Mouse (Mus musculus) adrenal gland (tissue): ENCODE measurements at regions not wholly inside any gene's neighbourhood (a gene's known extent, or its start where the extent isn't known, plus 50 kb on each side); places are given as distances from the start of the nearest gene placed in this dataset.

ENCODE experiments used
- intact Hi-C: fragments of 180-260 bp; cut with DNase I; formaldehyde crosslinking; loops from one replicate; pipeline ENCODE4 v1.15.1; 2025

DNA sequence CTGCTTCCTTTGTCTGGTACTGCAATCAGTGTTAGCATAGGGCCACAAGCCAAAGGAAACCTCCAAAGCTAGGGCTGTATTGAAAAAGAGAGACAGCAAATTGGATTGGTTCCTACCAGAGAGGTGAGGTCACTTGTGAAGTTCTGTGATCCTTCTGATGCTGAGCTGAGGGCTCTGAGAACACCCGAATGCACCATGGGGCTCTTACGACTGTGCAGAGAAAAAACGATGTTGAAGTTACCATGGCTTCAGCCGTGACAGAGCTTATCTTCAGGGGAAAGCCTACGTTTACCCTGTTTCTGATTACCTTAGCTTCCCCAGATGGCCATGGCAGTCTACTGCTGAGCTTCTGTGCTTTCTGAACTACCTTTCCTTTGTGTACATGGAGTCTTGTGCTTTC lies 53.9 kb upstream of the Fmo9 start:
- intact Hi-C loops, result loop anchor here (5.0 kb wide), 1 partner anchor 477 kb away; no protein-coding TSS in a partner anchor

DNA sequence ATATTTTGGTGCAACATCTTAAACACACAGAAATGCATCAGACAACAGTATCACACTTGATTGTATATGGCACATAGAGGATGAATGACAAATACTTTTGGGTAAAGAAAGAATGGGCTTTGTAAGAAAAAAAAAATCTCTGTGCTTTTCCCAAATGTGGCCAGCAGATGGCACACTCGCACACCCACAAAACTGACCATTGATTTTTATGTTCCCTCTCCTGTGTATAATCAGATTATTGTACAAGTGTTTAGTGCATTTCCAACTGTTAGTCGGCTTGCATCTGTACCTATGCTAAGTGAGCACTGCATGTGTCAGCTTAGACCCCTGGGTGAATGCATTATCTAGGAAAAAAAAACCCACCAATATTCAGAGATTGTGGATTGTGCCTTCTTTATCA lies 56.4 kb upstream of the Fmo9 start:
- intact Hi-C loops, result loop anchor here (5.0 kb wide), 1 partner anchor 474 kb away; no protein-coding TSS in a partner anchor

DNA sequence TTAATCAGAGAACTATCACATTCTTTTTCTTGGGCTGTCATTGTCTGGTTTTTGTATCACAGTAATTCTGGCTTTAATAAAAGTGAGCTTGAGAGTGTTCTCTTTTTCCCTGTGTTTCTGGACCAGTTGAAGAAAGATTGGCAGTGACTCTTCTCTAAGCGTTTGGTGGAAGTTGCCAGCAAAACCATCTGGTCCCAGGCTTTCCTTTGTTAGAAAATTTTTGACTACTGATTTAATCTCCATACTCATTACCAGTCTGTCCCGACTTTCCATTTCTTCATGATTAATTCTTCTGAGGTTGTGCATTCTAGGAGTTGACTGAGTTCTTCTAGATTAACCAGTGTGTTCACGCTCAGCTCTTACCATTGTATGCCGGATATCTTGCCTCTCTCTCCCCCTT lies 68.6 kb upstream of the Fmo9 start:
- intact Hi-C loops, result no loop called here

DNA sequence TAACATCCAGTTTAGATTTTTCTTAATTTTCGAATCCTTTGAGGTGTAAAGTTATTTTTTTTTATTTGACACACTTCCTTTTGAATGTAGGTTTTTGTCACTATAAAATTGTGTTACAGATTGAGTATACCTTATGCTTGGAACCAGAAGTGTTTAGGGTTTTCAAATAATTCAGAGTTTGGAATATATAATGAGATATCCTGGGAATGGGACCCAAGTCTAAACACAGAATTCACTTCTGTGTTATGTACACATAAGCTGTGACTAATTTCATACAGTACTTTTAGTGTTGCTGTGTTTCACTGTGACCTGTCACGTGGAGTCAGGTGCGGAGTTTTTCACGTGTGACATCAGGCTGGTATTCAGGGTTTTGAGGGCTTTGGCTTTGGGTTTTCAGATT lies 69.1 kb upstream of the Fmo9 start:
- intact Hi-C loops, result no loop called here

DNA sequence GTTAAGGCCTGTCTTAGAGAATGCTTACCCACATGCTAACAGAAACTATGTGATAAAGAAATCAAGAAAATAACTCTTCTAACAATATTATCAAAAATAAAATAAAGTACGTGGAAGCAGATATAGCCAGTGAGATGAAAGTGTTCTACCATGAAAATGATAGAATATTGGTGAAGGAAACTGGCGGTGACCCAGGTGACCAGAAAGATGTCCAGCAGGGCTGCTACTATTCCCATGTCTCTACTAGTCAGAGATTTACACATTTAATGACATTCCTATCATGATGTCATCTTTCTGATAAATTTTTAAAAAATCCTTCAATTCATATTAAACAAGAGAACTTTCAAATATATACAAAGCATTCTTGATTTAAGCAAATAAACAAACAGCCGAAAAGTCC lies 69.8 kb upstream of the Fmo9 start:
- intact Hi-C loops, result no loop called here

DNA sequence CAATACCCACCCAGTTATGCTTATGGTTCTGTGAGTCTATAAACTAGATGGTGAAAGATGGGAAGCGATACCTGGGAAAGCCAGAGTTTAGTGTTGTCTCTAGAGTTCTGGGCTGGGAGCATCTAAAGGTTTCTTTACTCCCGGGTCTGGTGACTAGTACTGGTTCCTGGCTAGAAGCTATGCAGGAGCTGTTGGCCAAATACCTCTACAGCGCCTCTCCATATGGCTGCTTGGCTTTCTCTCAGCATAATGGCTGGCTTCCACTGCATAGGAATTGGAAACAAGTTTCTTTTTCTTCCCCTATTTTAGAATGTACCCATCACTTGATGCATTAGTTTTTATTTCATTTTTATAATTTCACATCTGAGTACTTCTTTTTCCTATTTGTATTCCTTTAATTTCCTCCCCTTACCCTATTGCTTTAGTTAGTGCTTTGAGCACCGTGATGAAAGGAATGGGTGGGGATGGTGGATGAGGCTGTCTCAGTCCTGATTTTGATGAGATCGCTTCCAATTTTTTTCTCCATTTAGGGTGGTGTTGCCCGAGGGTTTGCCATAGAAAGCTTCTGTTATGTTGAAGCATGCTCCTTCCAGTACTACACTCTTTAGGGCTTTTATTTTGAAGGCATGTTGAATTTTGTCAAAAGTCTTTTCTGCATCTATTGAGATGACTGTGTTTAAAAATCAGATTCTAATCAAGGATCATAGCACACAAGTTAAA lies 71.5 kb upstream of the Fmo9 start:
- intact Hi-C loops, result no loop called here

DNA sequence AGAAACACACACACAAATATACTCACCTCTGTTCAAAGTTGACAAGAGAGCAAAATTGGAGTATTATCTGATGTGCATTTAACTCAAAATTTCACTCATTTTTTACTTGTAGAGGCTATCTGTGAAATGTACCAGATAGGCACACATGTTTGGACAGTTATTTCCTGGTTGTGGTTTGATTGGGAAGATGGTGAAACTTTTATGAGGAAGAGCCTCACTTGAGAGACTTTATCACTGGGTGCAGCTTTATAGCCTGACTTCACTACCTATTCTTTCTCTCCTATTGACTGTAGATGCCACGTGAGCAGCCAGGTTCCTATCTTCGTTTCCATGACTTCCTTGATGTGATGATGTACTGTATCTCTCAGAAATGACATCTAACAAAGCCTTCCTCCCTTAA lies 77.3 kb upstream of the Fmo9 start:
- intact Hi-C loops, result no loop called here

DNA sequence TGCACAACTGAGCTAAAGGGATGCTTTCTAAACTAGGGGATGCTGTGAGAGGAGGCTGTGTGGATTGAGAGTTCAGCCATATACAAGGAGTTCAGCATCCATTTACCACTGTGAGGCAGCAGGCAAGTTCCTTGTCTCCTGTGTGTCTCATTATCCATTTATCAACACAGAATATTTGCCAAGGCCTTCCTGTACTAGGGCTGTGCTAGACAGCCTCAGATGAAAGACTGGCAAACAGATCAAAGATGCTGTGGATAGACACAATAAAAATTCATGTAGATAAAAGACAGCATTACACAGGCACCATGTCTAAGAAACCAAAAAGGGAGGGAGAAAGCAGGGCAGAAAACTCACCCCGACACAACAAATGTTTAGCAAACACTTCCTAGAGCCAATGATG lies 91.5 kb upstream of the Fmo9 start:
- intact Hi-C loops, result no loop called here

DNA sequence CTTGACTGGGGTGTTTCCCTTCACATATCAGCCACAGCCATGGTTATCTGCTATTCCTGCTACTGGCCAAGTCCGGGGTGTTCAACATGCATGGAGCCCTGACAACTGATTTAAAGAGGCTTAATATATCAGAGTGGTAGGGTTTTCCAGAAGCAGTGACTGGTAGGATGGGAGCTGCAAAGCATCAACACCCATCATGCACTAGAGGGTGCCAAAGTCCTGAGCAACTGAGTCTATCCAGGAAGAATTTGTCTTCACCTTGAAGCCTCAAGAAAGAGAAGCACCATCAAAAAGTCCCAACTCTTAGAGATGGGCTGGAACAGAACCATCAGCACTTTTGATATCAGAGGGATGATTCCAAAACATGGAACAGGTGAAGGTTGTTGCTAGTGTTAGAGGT lies 100.5 kb upstream of the Fmo9 start:
- intact Hi-C loops, result loop anchor here (2.0 to 5.0 kb wide), 2 partner anchors 220 to 431 kb away; partner anchors contain the start of gene Fam78b

DNA sequence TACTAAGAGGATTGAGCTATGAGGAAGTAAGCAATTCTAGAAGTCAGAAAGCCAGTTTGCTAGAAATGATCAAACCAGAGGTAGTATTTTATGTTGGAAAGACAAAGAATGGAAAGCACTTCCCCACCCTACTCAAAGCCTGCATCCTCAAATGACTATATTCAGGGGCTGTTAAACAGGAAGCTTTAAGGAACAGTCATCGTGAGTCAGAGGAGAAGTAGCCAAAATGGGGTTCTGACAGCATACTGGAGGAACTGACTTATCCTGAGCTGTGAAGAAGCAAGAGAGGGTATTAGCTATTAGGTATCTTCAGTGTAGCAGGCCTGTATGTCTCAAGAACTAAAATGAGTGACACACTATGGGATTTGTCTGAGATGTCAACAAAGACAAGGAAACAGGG lies 106.3 kb upstream of the Fmo9 start:
- intact Hi-C loops, result no loop called here

DNA sequence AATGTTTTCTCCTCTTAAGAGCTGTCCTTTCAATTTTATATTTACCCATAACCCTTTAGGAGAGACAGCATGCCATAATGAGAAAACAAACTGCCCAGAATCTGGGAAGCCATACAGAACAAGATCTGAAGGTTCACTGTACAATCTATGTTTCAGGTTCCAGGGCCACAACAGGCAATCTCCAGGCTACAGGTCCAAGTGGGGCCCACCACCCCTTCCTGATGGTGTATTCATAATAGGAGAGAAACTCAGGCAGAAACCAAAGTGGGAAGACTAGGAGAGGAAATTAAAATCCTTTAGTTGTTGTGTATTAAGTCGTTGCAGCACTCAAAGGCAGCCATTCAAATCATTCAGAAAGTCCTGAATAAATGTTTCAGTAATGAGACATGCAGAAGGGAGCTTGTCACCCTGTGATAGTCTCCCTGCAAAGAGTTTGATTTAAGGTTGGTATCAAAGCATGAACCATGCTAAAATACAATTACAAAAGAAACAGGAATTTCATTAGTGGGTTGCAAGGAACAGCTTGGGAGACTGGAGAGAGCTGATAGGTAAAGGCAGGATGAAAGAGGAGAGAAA lies 107.3 kb upstream of the Fmo9 start:
- intact Hi-C loops, result no loop called here

DNA sequence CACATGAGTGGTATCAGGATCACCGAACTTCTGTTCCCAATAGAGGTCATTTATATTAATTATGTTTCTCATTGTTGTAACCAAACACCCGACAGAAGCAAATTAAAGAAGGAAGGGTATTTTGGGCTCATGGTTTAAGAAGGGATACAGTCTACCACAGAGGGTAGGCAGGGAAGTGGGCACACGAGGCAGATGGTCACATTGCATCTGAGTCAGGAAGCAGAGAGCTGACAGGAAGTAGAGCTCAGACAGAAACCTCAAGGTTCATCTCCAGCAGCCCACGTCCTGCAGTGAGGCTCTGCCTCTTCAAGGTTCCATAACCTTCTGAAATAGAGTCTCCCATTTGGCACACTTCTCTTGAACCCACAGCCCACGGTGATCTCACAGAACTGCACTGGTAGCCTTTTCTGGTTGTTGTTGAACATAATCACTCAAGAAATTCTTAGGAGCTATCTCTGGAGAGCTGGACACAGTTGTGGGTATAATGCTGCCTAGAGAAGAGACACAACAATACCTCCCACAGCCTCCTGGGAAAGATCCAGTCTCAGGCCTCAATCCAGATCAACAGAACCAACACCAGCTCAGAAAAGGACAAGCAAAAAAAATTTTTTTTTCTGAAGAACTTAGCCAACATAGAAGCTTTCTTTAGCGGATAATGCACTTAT lies 111.5 kb upstream of the Fmo9 start:
- intact Hi-C loops, result no loop called here

DNA sequence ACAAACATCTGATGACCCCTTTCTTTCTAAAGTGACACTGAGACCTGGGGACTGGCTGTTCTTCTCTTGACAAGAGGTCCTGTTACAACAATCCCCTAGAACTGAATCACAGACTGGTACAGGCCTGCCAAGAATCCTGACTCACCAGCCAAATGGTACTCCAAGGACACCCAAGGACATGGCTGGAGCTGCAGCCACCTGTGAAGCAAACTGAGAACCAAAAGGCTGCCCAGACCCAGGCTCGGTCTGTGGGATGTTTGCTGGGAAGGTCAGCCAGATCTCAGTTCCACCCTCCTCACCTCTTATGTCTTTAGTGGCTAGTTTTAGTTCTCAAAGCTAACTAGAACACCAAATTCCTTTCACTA lies 112.1 kb upstream of the Fmo9 start:
- intact Hi-C loops, result no loop called here

DNA sequence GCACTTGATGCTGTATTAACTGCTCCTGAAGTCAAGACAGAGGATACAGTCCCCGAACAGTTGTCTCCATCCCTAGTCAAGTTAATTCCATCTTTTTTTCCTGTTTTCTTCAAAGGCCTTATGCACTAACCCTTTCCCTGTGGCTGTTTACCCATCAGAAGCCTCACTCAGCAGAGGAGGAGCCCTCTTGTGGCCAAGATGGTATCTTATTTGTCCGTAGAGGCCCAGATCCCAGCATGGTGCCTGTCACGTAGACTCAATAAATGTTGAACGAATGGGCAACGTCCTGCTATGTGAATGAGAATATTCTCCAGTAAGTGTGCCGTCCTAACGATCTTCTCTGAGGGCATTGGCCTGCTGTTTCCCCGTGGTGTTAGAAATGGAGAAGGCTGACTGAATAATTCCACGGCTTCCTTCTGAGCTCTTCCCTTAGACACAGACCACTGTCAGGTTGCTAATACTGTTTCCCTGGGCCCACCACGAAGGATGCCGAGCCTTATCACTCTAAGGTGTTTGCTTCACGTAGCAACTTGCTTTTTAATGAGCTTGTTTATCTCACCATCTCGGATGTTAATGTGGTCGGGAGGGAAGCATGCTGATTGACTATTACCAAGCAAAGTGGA lies 113.1 kb upstream of the Fmo9 start:
- intact Hi-C loops, result loop anchor here (5.0 kb wide), 1 partner anchor 367 kb away; no protein-coding TSS in a partner anchor

DNA sequence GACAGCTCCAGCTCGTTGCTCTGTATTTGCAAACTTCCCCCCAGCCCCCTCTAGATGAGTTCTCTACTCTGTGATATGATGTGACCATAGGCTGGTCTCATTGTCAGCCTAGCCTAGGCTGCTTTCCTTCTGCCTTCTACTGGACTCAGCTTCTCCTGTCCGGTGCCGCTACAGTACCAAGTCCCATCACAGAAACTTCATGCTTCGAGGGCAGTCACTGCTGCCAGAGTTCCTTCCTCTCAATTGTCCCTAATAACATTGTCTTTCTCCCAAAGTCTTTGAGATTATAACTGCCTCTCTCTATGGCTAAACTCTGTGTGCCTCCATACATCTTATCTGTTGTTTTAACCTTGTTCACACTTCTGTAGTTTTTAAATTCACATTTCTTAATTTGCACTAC lies 114.0 kb upstream of the Fmo9 start:
- intact Hi-C loops, result loop anchor here (5.0 kb wide), 1 partner anchor 368 kb away; no protein-coding TSS in a partner anchor

DNA sequence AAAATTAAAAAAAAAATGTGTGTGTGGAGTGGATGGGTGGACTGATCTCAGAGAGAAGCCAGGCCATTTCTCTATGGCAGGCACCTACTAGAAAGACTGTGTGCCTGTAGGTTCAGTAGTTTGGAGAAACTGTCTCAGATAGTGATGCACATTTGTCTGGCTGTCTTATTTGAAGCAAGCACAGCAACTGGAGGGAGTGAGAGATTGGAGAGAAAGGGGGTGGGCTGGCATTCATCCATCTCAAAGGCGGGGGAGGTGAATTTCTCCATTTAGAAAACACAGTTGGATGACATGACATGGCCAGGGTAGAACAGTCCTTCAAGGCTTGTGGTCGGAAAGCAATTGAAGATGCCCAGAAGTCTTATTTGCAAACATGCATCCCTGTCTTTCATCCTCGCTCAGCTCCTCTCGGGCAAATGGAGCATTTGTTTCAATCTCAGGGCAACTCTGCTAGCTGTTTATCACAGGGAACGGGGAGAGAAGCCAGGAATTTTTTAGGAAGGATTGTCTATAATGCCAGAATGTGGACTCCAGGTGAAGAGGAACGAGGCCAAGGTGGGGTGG lies 114.8 kb upstream of the Fmo9 start:
- intact Hi-C loops, result loop anchor here (5.0 kb wide), 1 partner anchor 369 kb away; no protein-coding TSS in a partner anchor

DNA sequence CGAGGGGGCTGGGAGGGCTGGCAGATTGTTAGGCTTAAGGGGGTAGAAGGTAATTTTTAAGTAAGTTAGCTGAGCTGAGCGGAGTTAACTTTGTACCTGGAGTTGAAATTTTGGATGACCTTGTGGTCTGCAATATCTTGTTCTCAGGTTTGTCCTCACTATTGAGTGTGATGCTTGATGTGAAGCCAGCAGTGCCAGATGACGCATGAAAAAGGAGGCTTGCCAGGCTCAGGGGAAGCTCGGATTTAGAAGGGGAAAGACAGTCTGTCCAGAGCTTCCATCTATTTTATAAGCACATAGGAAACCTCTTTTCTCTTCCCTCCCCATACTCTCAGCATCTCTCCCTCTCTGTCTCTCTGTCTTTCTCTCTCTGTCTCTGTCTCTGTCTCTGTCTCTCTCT lies 115.3 kb upstream of the Fmo9 start:
- intact Hi-C loops, result loop anchor here (5.0 kb wide), 1 partner anchor 370 kb away; no protein-coding TSS in a partner anchor

DNA sequence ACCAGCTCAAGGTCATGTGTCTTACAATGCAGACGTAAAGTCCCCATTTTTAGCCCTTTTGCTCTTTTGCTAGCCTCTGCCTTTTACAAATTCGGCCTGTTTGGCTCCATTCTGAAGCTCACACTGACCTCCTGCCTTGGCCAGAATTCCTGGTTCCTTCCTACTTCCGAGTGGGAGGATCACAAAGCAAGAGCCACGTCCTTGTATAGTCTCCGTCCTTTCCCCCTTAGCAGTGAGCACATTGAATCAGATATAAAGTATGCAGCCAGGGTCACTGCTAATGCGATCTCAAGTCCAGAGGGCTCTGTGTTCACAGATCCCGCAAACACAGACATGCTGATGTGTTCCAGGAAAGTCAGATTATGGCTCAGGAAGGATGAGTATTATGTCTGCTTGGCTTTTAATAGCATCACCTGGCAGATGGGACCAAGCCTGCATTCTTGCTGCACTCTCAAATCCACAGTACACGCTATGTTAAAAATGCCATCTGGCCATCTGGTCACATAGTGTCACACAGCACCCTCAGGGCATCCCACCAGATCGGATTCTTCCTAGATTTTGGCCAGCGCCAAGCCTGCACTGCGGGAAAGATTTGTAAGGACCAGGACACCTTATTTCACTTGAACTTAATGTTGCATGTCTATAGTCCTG lies 119.4 kb upstream of the Fmo9 start:
- intact Hi-C loops, result no loop called here

DNA sequence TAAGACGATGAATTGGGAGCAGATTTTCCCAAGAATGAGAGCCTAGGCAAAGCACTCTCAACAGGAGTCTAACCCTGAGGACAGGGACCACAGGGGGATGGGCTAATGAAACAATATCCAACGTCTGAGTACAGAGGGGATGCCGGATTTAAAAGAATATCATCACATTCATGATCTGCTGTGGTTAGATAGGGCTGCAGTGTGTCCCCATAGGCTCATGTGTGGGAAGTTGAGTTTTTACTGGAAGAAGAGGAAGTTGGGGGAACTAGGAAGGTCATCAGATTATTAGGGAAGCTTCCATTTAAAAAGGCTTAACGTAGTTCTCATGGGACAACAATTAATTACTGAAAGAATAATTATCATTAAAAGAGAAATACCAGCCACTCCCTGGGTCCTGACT lies 120.3 kb upstream of the Fmo9 start:
- intact Hi-C loops, result no loop called here

DNA sequence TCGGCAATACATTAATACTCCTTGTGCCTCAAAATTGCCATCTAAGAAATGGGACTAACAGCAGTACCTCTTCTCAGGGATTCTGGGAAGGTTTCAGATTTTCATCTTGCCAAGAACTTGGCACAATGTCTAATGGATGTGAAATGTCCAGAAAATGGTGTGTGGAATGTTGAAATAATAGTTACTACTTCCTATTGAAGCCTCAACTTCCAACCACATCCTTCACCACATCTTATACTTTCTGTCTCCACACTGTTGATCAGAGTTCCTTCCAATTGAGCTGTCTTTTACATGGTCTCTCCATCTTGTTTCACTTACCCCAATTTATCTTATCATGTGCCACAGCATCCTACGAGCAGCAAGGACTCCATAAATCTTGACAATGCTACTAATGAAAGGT lies 122.3 kb upstream of the Fmo9 start:
- intact Hi-C loops, result no loop called here

DNA sequence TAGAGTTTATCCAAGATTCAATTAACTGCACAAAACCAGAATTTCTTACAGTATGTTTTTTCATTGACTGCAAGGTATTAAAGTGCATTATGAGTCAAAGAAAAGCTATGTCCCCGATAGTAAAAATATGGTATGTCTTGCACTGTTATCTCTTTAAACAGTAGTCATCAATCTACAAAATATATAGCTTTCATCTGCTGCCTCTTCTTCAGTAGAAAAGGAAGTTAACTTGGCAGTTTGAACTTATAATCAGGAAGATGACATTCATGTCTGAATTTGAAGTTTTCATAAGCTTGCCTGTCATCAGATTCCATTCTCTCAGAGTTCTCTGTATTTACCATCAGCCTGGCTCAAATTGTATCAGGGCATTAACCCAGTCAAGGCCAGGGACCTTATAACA lies 122.7 kb upstream of the Fmo9 start:
- intact Hi-C loops, result no loop called here
